Mouse (Mus musculus) central nervous system, embryonic 14 days (tissue): ENCODE results near the gene Vmn1r209. TPM values are rescaled to one million over a fixed set of nuclear protein-coding genes. Genes with fewer than 3 reads are reported as not detected.

ENCODE experiments used
- polyA plus RNA-seq: library from polyadenylated mRNA; depleted of rRNA; stranded (reverse); fragments of >200 nt; gene quantifications from 2 replicates; pipeline ENCODE4 v1.2.3, GENCODE M21; 2012; rRNA removed

The Vmn1r209 gene
- polyA plus RNA-seq, result not detected in 2 replicates

DNA sequence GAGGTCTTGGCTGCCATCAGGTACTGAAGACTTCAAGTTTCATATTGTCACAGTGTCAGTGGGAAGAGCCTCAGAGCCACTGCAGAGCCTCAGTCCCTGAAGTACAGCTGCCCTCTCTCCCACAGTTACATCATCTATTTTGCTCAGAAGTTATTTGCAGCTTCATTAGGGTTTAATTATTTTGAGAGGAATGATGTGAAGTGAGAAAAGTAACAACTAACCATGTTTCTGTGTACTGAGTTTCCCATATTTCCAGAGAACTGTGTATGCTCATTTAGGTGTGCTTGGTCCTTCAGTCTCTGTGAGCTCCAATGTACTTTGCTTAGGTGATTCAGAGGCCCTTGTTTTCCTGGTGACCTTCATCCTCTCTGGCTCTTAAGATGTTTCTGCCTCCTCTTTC lies at the start of gene Vmn1r209:
Vmn1r209 (minus strand) TSS at position 101 of the 400 bp plus-strand sequence.

DNA sequence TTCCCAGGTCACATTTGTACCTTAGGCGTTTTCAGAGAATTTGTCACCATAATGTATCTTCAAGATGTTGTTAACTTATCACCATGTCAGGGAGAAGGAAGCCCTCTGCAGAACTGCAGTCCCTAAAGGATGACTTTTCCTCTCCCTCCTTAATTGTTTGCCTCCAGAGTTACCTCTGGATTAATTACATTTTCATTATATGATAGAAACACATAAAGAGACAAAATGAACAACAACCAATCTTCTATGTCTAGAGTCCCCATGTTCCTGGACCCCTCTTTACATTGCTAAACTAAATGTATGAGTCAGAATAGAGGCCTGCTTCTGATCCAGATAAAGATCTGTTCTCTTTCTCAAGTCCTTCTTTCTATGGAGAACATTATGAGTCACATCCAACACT lies 48.0 kb upstream of the Vmn1r209 start, which contains the start of gene Vmn1r211:
Vmn1r211 (minus strand) TSS at position 101 of the 400 bp plus-strand sequence.

DNA sequence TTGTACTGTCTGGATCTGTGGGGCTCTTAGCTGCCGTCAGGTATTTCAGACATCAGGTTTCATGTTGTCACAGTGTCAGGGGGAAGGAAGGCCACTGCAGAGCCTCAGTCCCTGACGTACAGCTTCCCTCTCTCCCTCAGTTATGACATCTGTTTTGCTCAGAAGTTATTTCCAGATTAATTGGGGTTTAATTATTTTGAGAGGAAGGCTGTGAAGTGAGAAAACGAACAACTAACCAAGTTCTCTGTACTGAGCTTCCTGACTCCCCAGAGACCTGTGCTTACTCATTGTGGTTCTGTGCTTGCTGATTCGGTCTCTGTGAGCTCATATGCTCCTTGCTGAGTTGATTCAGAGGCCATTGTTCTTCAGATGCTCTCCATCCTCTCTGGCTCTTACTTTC lies 21.8 kb upstream of the Vmn1r209 start, which contains the start of gene Vmn1r210:
Vmn1r210 (minus strand) TSS at position 101 of the 400 bp plus-strand sequence.

DNA sequence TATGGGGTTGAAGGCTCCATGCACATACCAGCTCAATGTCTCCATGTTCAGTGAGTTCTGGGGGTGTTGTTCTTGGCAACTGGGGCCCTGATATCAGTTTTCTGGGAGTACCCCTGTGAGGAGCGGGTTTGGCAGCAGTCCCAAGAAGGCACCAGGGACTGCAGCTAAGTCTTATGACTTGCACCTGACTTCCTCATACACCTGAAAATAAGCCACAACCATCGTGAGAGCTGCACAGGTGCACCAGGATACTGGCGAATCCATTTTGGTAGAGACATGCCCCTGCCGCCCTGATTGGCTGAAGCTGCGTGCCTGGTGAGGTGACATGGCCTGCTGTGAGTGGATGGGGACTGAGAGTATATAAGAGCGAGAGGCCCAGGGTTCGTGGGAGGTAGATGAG lies 32.2 kb downstream of the Vmn1r209 start, which contains the start of gene Vmn1r208:
Vmn1r208 (minus strand) TSS at position 101 of the 400 bp plus-strand sequence.

Other genes starting within 250 kb of the Vmn1r209 start
- gene Vmn1r205, start 216.7 kb downstream of the Vmn1r209 start, polyA plus RNA-seq, result not detected in 2 replicates
- not detected in 2 replicates for gene Vmn1r206, start 185.4 kb downstream of the Vmn1r209 start, polyA plus RNA-seq
- not detected in 2 replicates for gene Vmn1r207-ps, start 80.1 kb downstream of the Vmn1r209 start, polyA plus RNA-seq
- gene Vmn1r208, start 32.3 kb downstream of the Vmn1r209 start, polyA plus RNA-seq, result not detected in 2 replicates
- not detected in 2 replicates for gene Vmn1r210, start 21.7 kb upstream of the Vmn1r209 start, polyA plus RNA-seq
- not detected in 2 replicates for gene Vmn1r211, start 47.9 kb upstream of the Vmn1r209 start, polyA plus RNA-seq
- not detected in 2 replicates for gene Vmn1r212, start 74.5 kb upstream of the Vmn1r209 start, polyA plus RNA-seq
- not detected in 2 replicates for gene Vmn1r213, start 198.0 kb upstream of the Vmn1r209 start, polyA plus RNA-seq
- gene Vmn1r214, start 220.7 kb upstream of the Vmn1r209 start, polyA plus RNA-seq, result not detected in 2 replicates